Mouse (Mus musculus) C2C12 (cell line): Measurements from ENCODE around the gene H2-Ke6.

ENCODE experiments used
- CEBPB ChIP-seq: IDR thresholded peaks from one replicate; pipeline ENCODE4 v1.6.1; 2011; ENCODE audit warnings: low read depth, mild to moderate bottlenecking, control low read depth, moderate library complexity
- CTCF ChIP-seq: IDR thresholded peaks from one replicate; pipeline ENCODE4 v1.5.1; 2011; ENCODE audit not compliant: control insufficient read depth, insufficient read depth, insufficient read length
- FOSL1 ChIP-seq: IDR thresholded peaks from one replicate; pipeline ENCODE4 v1.8.0; 2011; ENCODE audit warnings: mild to moderate bottlenecking, low read length; ENCODE audit not compliant: poor library complexity, insufficient read depth, severe bottlenecking
- MYOD1 ChIP-seq: IDR thresholded peaks from one replicate; pipeline ENCODE4 v1.6.1; 2011; ENCODE audit warnings: low read depth; ENCODE audit not compliant: control insufficient read depth, insufficient read length
- MYOG ChIP-seq: IDR thresholded peaks from one replicate; pipeline ENCODE4 v1.6.1; 2011; ENCODE audit not compliant: control insufficient read depth, insufficient read length; ENCODE audit errors: extremely low read depth

DNA sequence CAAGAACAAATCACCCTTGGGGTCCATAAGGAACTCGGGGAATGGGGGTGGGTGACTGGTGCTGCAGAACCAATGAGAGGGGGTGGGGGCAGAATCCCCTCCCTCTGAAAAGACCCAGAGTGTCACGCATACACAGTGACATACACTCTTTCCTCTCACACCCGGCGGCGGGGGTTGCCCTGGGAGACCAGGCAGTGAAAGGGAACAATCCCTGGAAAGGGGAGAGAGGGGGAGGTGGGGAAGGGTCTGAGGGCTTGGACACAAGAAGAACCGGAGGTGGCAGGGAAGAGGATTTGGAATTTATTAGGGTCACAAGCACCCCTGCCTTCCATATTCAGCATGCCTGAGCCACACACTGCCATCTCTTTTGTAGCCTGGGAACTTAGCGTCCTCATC, 2.1 kb downstream of the H2-Ke6 start:
- TF ChIP-seq CTCF (no peak), MYOG (no peak), FOSL1 (no peak), CEBPB (no peak), MYOD1 (no peak)
